Comparison of ENCODE assay signal across 18 mouse cellular contexts in the genomic region with DNA sequence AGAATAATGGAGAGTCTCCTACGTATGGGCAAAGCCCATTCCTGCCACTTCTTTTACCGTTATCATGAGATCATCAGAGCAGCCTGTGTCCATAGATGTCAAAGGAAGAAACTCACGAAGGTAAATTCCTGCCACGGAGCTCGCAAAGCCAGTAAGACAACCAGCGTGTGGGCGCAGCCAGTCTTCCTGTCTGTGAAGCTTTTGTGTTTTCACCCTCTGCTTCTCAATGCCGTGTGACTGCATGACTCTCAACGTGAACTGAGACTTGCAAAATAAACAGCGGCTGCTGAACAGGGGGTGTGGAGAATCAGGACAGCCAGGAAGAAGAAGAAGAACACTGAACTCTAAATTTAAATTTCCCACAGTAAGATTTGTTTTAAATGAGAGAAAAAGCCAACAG.
DNase-seq lines count a peak whose midpoint lies in the region; ATAC-seq lines count a peak whose summit lies in the region.
"Had no signal": no experiment of that assay in that cellular context is flagged by ENCODE, and none has a peak within 500 bp of the region (broad histone marks: within the 10 kb centered on the region; RNA-seq: fewer than 3 reads in every experiment).

No protein-coding gene starts in this region.

- peak; percentile 92 for ATAC-seq in CD4-positive, CD25-positive, alpha-beta regulatory T cell, adult 4 months
- peak; percentile 78 for ATAC-seq in activated CD4-positive, CD25-positive, alpha-beta regulatory T cell, adult 4 months
- ATAC-seq: forebrain, embryonic 15.5 days; intestine, postnatal 0 days; Patski had no signal

- peak; percentile 24 for DNase-seq in thymus, postnatal 14 days
- DNase-seq in thymus, adult 18-20 months, result no peak
- peak; percentile 55 for DNase-seq in naive thymus-derived CD4-positive, alpha-beta T cell, adult 2 months (ENCODE audit: low read depth)
- no peak for DNase-seq in kidney, adult 8-10 months
- DNase-seq in adrenal gland, adult 2 months, result no peak
- DNase-seq: adrenal gland, postnatal 36 days; cerebellum, adult 11 months; cerebellum, adult 8-10 months; cerebellum, postnatal 25 days; gastrocnemius, postnatal 36 days; heart, adult 11 months; heart, postnatal 14 days; kidney, adult 9 months had no signal

Comparison
In these comparisons a context has a peak if more than half of its experiments do, and no peak if none do; other contexts are left out.
1. DNase-seq: peak in thymus, postnatal 14 days (single experiment) and naive thymus-derived CD4-positive, alpha-beta T cell, adult 2 months (single experiment); none in thymus, adult 18-20 months (0 of 2), kidney, adult 8-10 months (0 of 2) and adrenal gland, adult 2 months (single experiment).